Mouse (Mus musculus): Measurements from ENCODE around the gene B4galt5. TPM values are rescaled to one million over a fixed set of nuclear protein-coding genes. Genes with fewer than 3 reads are reported as not detected.

B4galt5 gene
- polyA plus RNA-seq, 1 experiment from 2014 or later = 12.2 TPM

DNA sequence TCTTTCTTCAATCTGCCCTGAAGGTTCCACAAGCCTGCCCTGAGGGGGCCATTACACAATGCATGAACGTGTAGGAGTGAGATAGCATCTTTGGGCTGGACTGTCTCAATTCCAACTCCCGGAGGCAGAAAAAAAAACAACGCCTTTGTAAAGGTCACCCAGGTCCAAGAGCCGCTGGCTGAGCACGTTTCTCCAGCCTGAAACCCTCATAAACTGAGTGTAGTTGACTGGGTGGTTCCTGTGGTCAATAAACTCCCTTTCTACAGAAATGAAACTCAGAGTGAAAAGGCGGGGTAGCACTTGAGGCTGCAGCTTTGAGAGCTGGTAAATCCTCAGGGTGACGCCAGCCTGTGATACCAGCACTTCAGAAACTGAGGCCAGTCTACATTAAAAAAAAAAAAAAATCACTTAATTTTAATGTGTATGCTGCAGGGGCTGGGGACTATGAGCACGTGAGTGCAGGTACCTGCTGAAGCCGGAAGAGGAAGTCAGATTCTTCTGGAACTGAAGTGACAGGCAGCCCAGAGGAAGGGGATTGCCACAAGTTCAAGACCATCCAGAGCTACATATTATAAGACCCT is 2.5 kb upstream of the B4galt5 start:
- no peaks in the 10 kb centered on the region for H3K36me3 ChIP-seq (ENCODE audit: control insufficient read depth, insufficient read depth, low read length)
- H3K27ac ChIP-seq (ENCODE audit: low read depth, low read length) = 0 out of 2 replicates have a peak overlapping the region, but pooled peaks have one; percentile 32
- no peak overlapping the region for H3K9ac ChIP-seq (ENCODE audit: low read depth, low read length)
- no peaks in the 10 kb centered on the region for H3K9me3 ChIP-seq (ENCODE audit: control insufficient read depth, low read length)
- no peak overlapping the region for H3K4me2 ChIP-seq (replicated peaks; ENCODE audit: low read depth, low read length)
- H3K4me3 ChIP-seq (ENCODE audit: low read length) = no peak overlapping the region
- WGBS = 17% methylated on average over 9 of the region's 9 CpGs
- no peaks in the 10 kb centered on the region for H3K27me3 ChIP-seq (ENCODE audit: control insufficient read depth, insufficient read depth, low read length)
- no peak for ATAC-seq (ENCODE audit: low FRiP score, low TSS enrichment)
- H3K4me1 ChIP-seq (ENCODE audit: control insufficient read depth, insufficient read depth, low read length) = peaks cover 27% of the 10 kb centered on the region

DNA sequence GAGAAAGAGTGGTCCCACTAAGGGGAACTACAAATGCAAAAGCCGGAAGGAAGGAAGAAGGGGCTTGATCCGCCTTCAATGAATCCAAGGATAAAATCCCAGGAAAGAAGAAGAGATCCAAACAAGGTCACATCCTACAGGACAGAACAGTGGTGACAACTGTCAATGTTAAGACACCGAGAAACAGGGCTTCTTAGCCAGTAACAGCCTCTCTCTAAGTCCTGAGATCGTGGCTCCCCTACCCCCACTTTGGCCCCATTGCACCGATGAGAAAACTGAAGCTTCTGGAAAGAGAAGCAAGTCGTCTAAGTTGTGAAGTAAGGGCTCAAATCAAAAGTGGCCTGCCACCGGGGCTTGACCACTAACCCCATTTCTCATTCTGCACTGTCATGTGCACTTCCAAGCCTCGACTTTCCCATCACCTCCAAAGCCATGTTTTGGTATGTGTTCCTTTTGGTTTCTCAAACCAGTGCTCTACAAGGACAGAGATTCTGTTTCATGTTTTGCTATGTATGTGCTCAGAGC is 1.2 kb upstream of the B4galt5 start:
- 49% methylated on average over 8 of the region's 8 CpGs for WGBS
- H3K4me1 ChIP-seq (ENCODE audit: control insufficient read depth, insufficient read depth, low read length) = peaks cover 32% of the 10 kb centered on the region
- no peaks in the 10 kb centered on the region for H3K36me3 ChIP-seq (ENCODE audit: control insufficient read depth, insufficient read depth, low read length)
- peak overlapping the region; percentile 91 for H3K4me2 ChIP-seq (replicated peaks; ENCODE audit: low read depth, low read length)
- no peak overlapping the region for H3K9ac ChIP-seq (ENCODE audit: low read depth, low read length)
- no peak overlapping the region for H3K27ac ChIP-seq (ENCODE audit: low read depth, low read length)
- H3K27me3 ChIP-seq (ENCODE audit: control insufficient read depth, insufficient read depth, low read length) = no peaks in the 10 kb centered on the region
- no peak for ATAC-seq (ENCODE audit: low FRiP score, low TSS enrichment)
- H3K4me3 ChIP-seq (ENCODE audit: low read length) = no peak overlapping the region
- H3K9me3 ChIP-seq (ENCODE audit: control insufficient read depth, low read length) = no peaks in the 10 kb centered on the region

- no peaks in the 10 kb centered on the region for H3K27me3 ChIP-seq (ENCODE audit: control insufficient read depth, insufficient read depth, low read length)
- WGBS = under 1% methylated on average over 43 of the region's 50 CpGs
- H3K9ac ChIP-seq (ENCODE audit: low read depth, low read length) = peak overlapping the region; percentile 83
- H3K36me3 ChIP-seq (ENCODE audit: control insufficient read depth, insufficient read depth, low read length) = no peaks in the 10 kb centered on the region
- no peak overlapping the region for H3K27ac ChIP-seq (ENCODE audit: low read depth, low read length)
- peak overlapping the region; percentile 91 for H3K4me2 ChIP-seq (replicated peaks; ENCODE audit: low read depth, low read length)
- H3K4me3 ChIP-seq (ENCODE audit: low read length) = peak overlapping the region; percentile 88
- H3K4me1 ChIP-seq (ENCODE audit: control insufficient read depth, insufficient read depth, low read length) = peaks cover 32% of the 10 kb centered on the region
- ATAC-seq (ENCODE audit: low FRiP score, low TSS enrichment) = peak; percentile 96
- no peaks in the 10 kb centered on the region for H3K9me3 ChIP-seq (ENCODE audit: control insufficient read depth, low read length)
Observed at GRCm38 (mm10) chr2:167349283-167349936, 427 bp upstream of the B4galt5 start.

GRCm38 (mm10) chr2:167347991-167348375 is 1.0 kb downstream of the B4galt5 start:
- Histone ChIP-seq H3K27me3 (ENCODE audit: control insufficient read depth, insufficient read depth, low read length) (no peaks in the 10 kb centered on the region), H3K27ac (ENCODE audit: low read depth, low read length) (no peak overlapping the region), H3K9me3 (ENCODE audit: control insufficient read depth, low read length) (no peaks in the 10 kb centered on the region), H3K4me1 (ENCODE audit: control insufficient read depth, insufficient read depth, low read length) (peaks cover 40% of the 10 kb centered on the region), H3K4me3 (ENCODE audit: low read length) (peak overlapping the region; percentile 88), H3K36me3 (ENCODE audit: control insufficient read depth, insufficient read depth, low read length) (no peaks in the 10 kb centered on the region), H3K4me2 (replicated peaks; ENCODE audit: low read depth, low read length) (peak overlapping the region; percentile 91), H3K9ac (ENCODE audit: low read depth, low read length) (peak overlapping the region; percentile 83)
- WGBS = 7% methylated on average over 11 of the region's 11 CpGs
- ATAC-seq (ENCODE audit: low FRiP score, low TSS enrichment) = no peak

GRCm38 (mm10) chr2:167347361-167347760 is 1.6 kb downstream of the B4galt5 start:
- Histone ChIP-seq H3K27ac (ENCODE audit: low read depth, low read length) (no peak overlapping the region), H3K4me3 (ENCODE audit: low read length) (no peak overlapping the region; the same call in 1 of the 2 replicates), H3K27me3 (ENCODE audit: control insufficient read depth, insufficient read depth, low read length) (no peaks in the 10 kb centered on the region), H3K9ac (ENCODE audit: low read depth, low read length) (no peak overlapping the region), H3K4me2 (replicated peaks; ENCODE audit: low read depth, low read length) (peak overlapping the region; percentile 91; the same call in 1 of the 2 replicates), H3K4me1 (ENCODE audit: control insufficient read depth, insufficient read depth, low read length) (peaks cover 40% of the 10 kb centered on the region), H3K9me3 (ENCODE audit: control insufficient read depth, low read length) (no peaks in the 10 kb centered on the region), H3K36me3 (ENCODE audit: control insufficient read depth, insufficient read depth, low read length) (no peaks in the 10 kb centered on the region)
- no peak for ATAC-seq (ENCODE audit: low FRiP score, low TSS enrichment)
- WGBS = 78% methylated on average over 4 of the region's 4 CpGs

GRCm38 (mm10) chr2:167345508-167346164 is 3.3 kb downstream of the B4galt5 start:
- no peaks in the 10 kb centered on the region for H3K36me3 ChIP-seq (ENCODE audit: control insufficient read depth, insufficient read depth, low read length)
- no peak for ATAC-seq (ENCODE audit: low FRiP score, low TSS enrichment)
- no peak overlapping the region for H3K4me3 ChIP-seq (ENCODE audit: low read length)
- no peak overlapping the region for H3K9ac ChIP-seq (ENCODE audit: low read depth, low read length)
- 31% methylated on average over 7 of the region's 7 CpGs for WGBS
- H3K27me3 ChIP-seq (ENCODE audit: control insufficient read depth, insufficient read depth, low read length) = no peaks in the 10 kb centered on the region
- 0 out of 2 replicates have a peak overlapping the region, but pooled peaks have one; percentile 8 for H3K27ac ChIP-seq (ENCODE audit: low read depth, low read length)
- H3K4me1 ChIP-seq (ENCODE audit: control insufficient read depth, insufficient read depth, low read length) = peaks cover 26% of the 10 kb centered on the region
- no peak overlapping the region for H3K4me2 ChIP-seq (replicated peaks; ENCODE audit: low read depth, low read length)
- H3K9me3 ChIP-seq (ENCODE audit: control insufficient read depth, low read length) = no peaks in the 10 kb centered on the region

DNA sequence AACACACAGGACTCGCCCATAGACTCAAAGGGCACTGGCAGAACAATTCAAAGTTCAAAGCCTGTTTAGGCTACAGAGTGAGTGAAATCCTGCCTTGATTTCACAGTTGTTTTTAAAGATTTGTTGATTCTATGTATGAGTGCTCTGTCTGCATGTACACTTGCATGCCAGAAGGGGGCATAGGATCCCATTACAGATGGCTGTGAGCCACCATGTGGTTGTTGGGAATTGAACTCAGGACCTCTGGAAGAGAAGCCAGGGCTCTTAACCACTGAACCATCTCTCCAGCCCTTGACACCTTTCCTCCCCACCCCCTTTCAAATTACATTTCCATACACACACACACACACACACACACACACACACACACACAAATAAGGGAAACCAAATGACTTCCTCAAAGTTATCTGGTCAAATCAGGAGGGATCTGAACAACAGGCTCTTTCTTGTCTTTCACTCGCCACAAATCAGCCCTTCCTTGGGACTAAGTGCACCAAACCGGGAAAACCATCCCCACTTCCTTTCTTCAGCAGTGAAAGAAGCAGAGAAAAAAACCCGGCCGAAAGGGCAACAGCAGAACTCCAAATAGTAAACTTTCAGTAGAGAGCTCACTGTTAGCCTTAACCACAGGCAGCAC is 4.0 kb downstream of the B4galt5 start:
- Histone ChIP-seq H3K4me1 (ENCODE audit: control insufficient read depth, insufficient read depth, low read length) (peaks cover 21% of the 10 kb centered on the region; the same call in 1 of the 2 replicates), H3K9ac (ENCODE audit: low read depth, low read length) (no peak overlapping the region), H3K27me3 (ENCODE audit: control insufficient read depth, insufficient read depth, low read length) (no peaks in the 10 kb centered on the region), H3K27ac (ENCODE audit: low read depth, low read length) (0 out of 2 replicates have a peak overlapping the region, but pooled peaks have one; percentile 8), H3K4me2 (replicated peaks; ENCODE audit: low read depth, low read length) (no peak overlapping the region), H3K9me3 (ENCODE audit: control insufficient read depth, low read length) (no peaks in the 10 kb centered on the region), H3K4me3 (ENCODE audit: low read length) (no peak overlapping the region), H3K36me3 (ENCODE audit: control insufficient read depth, insufficient read depth, low read length) (no peaks in the 10 kb centered on the region)
- ATAC-seq (ENCODE audit: low FRiP score, low TSS enrichment) = no peak
- 32% methylated on average over 5 of the region's 5 CpGs for WGBS

- Histone ChIP-seq H3K4me3 (ENCODE audit: low read length) (no peak overlapping the region), H3K9ac (ENCODE audit: low read depth, low read length) (no peak overlapping the region), H3K4me2 (replicated peaks; ENCODE audit: low read depth, low read length) (no peak overlapping the region), H3K4me1 (ENCODE audit: control insufficient read depth, insufficient read depth, low read length) (peaks cover 21% of the 10 kb centered on the region; the same call in 1 of the 2 replicates), H3K27ac (ENCODE audit: low read depth, low read length) (no peak overlapping the region), H3K9me3 (ENCODE audit: control insufficient read depth, low read length) (no peaks in the 10 kb centered on the region), H3K27me3 (ENCODE audit: control insufficient read depth, insufficient read depth, low read length) (no peaks in the 10 kb centered on the region), H3K36me3 (ENCODE audit: control insufficient read depth, insufficient read depth, low read length) (no peaks in the 10 kb centered on the region)
- 75% methylated on average over 12 of the region's 12 CpGs for WGBS
- no peak for ATAC-seq (ENCODE audit: low FRiP score, low TSS enrichment)
Observed at GRCm38 (mm10) chr2:167343369-167344140, 5.4 kb downstream of the B4galt5 start.
